Mouse (Mus musculus) embryonic facial prominence, embryonic 11.5 days (tissue): ENCODE results near the gene Prpf8. TPM values are rescaled to one million over a fixed set of nuclear protein-coding genes. Genes with fewer than 3 reads are reported as not detected.

ENCODE experiments used
- ATAC-seq: fragments of 200-750 bp; cut with Nextera tagmentation; replicated peaks from 2 replicates; pipeline ENCODE4 v1.8.0; 2017; ENCODE audit warnings: low read depth; ENCODE audit not compliant: insufficient number of reproducible peaks, low FRiP score, low TSS enrichment
- DNase-seq: peaks from one replicate; pipeline ENCODE4 v3.0.0-alpha.2; 2015; ENCODE audit warnings: low spot score
- H3K27ac ChIP-seq: fragments of 300-500 bp; sonication (generic); replicated peaks from 2 replicates; pipeline ENCODE4 v1.5.1; 2014; ENCODE audit warnings: mild to moderate bottlenecking, low read depth, low read length, control low read depth
- H3K27me3 ChIP-seq: fragments of 300-500 bp; sonication (generic); 2 replicates; pipeline ENCODE4 v1.6.1; 2014; ENCODE audit warnings: mild to moderate bottlenecking, low read length, moderate library complexity, mixed read lengths; ENCODE audit not compliant: control insufficient read depth, insufficient read depth
- H3K36me3 ChIP-seq: fragments of 300-500 bp; sonication (generic); replicated peaks from 2 replicates; pipeline ENCODE4 v1.6.1; 2014; ENCODE audit warnings: low read depth, mild to moderate bottlenecking, low read length, moderate library complexity, mixed read lengths; ENCODE audit not compliant: control insufficient read depth, insufficient read depth
- H3K4me1 ChIP-seq: fragments of 300-500 bp; sonication (generic); 2 replicates; pipeline ENCODE4 v1.6.1; 2014; ENCODE audit warnings: low read length, mixed read lengths; ENCODE audit not compliant: control insufficient read depth, insufficient read depth
- H3K4me2 ChIP-seq: fragments of 300-500 bp; sonication (generic); 2 replicates; pipeline ENCODE4 v1.6.1; 2014; ENCODE audit warnings: low read depth, mild to moderate bottlenecking, control low read depth, low read length, moderate library complexity
- H3K4me3 ChIP-seq: fragments of 300-500 bp; sonication (generic); 2 replicates; pipeline ENCODE4 v1.5.1; 2014; ENCODE audit warnings: low read depth, low read length, control low read depth
- H3K9ac ChIP-seq: fragments of 300-500 bp; sonication (generic); replicated peaks from 2 replicates; pipeline ENCODE4 v1.6.1; 2014; ENCODE audit warnings: mild to moderate bottlenecking, control low read depth, low read length
- H3K9me3 ChIP-seq: fragments of 300-500 bp; sonication (generic); replicated peaks from 2 replicates; pipeline ENCODE4 v1.6.1; 2016; ENCODE audit warnings: mild to moderate bottlenecking, low read length, inconsistent platforms, mixed read lengths; ENCODE audit not compliant: control insufficient read depth
- WGBS: fragments of 180-500 bp; shearing (Covaris S2); extraction: QIAGEN DNeasy Blood & Tissue Kit; methylation state at CpG from one replicate; pipeline ENCODE4 v1.1.7; 2014; 5-methylcytosine and 5-hydroxymethylcytosine counted together
- polyA plus RNA-seq: library from polyadenylated mRNA; unstranded; fragments of >200 nt; fragmentation: Nextera tagmentation; extraction: Ambion mirVana; gene quantifications from 2 replicates; pipeline ENCODE4 v1.2.1, GENCODE M21; 2014

Gene Prpf8
- polyA plus RNA-seq, 1 experiment from 2014 or later = 103 TPM

DNA sequence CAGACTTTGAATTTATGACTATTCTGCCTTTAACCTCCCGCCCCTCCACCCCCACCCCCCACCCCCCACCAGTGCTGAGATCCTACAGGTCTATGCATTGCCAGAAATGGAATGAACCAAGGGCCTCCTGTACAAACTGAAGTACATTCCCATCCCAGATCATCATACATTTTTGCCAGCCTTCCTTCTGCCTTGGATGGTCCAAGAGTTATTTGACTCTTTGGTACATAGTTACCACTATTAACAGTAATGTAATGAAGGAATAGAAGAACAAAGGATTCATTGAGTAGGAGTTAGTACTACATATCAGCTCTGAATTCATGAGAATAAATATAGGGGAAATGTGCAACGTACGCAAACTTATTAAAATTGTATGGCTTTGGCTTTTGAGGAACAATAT, 424 bp upstream of the Prpf8 start:
- H3K4me1 ChIP-seq = peaks cover 3% of the 10 kb centered on the region
- WGBS = 28% methylated on average over 3 of the region's 3 CpGs
- peaks cover 4% of the 10 kb centered on the region for H3K36me3 ChIP-seq
- no peak overlapping the region for H3K27ac ChIP-seq
- ATAC-seq (0 out of 2 replicates have a peak, but pooled peaks have one; percentile 16), DNase-seq (no peak)
- H3K27me3 ChIP-seq = no peaks in the 10 kb centered on the region
- H3K4me2 ChIP-seq = no peak overlapping the region
- no peak overlapping the region for H3K9ac ChIP-seq
- no peaks in the 10 kb centered on the region for H3K9me3 ChIP-seq
- H3K4me3 ChIP-seq = no peak overlapping the region

DNA sequence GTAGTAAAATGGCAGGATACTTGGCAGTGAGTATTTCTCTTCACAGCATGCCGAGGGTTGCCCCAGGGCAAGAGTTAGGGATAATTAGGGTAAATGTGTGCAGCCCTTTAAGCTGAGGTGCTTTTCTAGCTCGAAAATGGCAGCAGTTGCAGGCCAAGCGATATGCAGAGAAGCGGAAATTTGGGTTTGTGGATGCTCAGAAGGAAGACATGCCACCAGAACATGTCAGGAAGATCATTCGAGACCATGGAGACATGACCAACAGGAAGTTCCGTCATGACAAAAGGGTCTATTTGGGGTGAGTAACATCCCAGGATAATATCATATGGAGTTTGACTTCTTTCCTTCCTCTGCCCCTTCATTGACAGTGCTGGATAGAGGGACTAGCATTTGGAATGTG, 880 bp downstream of the Prpf8 start:
- H3K4me2 ChIP-seq = peak overlapping the region; percentile 82
- H3K36me3 ChIP-seq = peaks cover 7% of the 10 kb centered on the region
- ATAC-seq (no peak), DNase-seq (no peak)
- 33% methylated on average over 6 of the region's 6 CpGs for WGBS
- H3K4me3 ChIP-seq = peak overlapping the region; percentile 94
- no peaks in the 10 kb centered on the region for H3K9me3 ChIP-seq
- H3K27ac ChIP-seq = no peak overlapping the region
- H3K9ac ChIP-seq = peak overlapping the region; percentile 93
- no peaks in the 10 kb centered on the region for H3K27me3 ChIP-seq
- H3K4me1 ChIP-seq = peaks cover 3% of the 10 kb centered on the region

DNA sequence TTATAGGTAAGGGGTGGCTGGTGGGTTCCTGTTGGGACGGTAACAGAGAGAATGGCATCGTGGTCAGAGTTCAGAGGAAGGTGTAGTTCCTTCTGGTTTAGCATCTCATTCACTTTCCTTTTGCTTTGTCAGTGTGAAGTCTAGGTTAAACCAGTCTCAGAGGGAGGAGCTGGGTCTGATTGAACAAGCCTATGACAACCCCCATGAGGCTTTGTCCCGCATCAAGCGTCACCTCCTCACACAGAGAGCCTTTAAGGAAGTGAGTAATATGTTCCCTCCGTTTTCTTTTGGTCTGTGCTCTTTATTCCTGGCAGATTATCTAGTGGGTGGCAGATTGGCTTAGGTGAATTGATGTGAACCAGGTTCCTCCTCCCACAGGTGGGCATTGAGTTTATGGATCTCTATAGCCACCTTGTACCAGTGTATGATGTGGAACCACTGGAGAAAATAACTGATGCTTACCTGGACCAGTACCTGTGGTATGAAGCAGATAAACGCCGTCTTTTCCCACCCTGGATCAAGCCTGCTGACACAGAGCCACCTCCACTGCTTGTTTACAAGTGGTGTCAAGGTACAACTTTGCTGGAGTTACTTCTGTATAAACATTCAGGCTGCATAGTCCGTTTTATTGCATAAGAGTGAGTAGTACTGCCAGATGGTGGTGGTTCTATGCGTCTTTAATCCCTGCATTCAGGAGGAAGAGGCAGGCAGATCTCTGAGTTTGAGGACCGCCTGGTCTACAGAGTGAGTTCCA, 7.9 kb downstream of the Prpf8 start:
- Histone ChIP-seq H3K9ac (no peak overlapping the region), H3K4me1 (no peaks in the 10 kb centered on the region), H3K9me3 (no peaks in the 10 kb centered on the region), H3K27me3 (no peaks in the 10 kb centered on the region), H3K27ac (no peak overlapping the region), H3K36me3 (peaks cover 43% of the 10 kb centered on the region), H3K4me2 (no peak overlapping the region), H3K4me3 (no peak overlapping the region)
- DNase-seq (no peak), ATAC-seq (no peak)
- 94% methylated on average over 10 of the region's 10 CpGs for WGBS

DNA sequence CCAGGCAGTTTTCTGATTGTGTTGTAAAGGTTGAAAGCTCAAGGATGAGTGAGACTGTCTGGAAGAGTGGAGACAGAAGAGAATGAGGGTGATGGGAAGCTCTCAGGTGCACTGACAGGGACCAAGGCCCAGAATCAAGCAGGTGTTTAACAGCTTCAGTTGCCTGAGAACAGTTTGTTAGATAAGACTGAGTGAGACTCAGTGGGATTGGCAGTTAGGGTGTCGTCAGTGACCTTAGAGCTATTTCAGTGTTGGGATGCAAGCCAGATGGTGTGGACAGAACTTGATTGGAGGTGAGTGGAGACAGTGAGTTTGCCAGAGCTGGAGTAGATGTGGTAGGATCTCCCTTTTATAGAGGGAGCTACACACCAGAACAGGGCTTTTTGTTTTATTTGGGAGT, 11.5 kb downstream of the Prpf8 start:
- no peaks in the 10 kb centered on the region for H3K27me3 ChIP-seq
- WGBS = 79% methylated on average over 1 of the region's 1 CpGs
- no peak overlapping the region for H3K4me3 ChIP-seq
- DNase-seq (no peak), ATAC-seq (no peak)
- no peaks in the 10 kb centered on the region for H3K9me3 ChIP-seq
- H3K9ac ChIP-seq = no peak overlapping the region
- H3K36me3 ChIP-seq = peaks cover 51% of the 10 kb centered on the region
- no peak overlapping the region for H3K27ac ChIP-seq
- H3K4me1 ChIP-seq = no peaks in the 10 kb centered on the region
- no peak overlapping the region for H3K4me2 ChIP-seq

DNA sequence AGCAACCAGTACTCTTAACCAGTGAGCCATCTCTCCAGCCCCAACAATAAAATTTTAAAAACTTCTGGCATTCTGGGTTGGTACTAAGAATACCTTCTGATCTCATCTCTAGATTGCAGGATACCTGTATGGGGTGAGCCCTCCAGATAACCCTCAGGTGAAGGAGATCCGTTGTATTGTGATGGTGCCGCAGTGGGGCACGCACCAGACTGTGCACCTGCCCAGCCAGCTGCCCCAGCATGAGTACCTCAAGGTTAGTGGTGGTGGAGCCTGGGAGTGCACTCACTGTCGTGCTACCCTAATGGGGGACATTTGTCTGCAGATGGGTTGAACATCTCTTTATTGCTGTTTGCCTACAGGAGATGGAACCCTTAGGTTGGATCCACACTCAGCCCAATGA, 21.5 kb downstream of the Prpf8 start:
- no peak overlapping the region for H3K9ac ChIP-seq
- H3K36me3 ChIP-seq = peaks cover 23% of the 10 kb centered on the region
- H3K4me1 ChIP-seq = peaks cover 7% of the 10 kb centered on the region
- H3K9me3 ChIP-seq = no peaks in the 10 kb centered on the region
- H3K4me2 ChIP-seq = no peak overlapping the region
- H3K4me3 ChIP-seq = no peak overlapping the region
- H3K27ac ChIP-seq = no peak overlapping the region
- WGBS = 93% methylated on average over 4 of the region's 4 CpGs
- no peak for ATAC-seq
- DNase-seq = no peak
- H3K27me3 ChIP-seq = no peaks in the 10 kb centered on the region

DNA sequence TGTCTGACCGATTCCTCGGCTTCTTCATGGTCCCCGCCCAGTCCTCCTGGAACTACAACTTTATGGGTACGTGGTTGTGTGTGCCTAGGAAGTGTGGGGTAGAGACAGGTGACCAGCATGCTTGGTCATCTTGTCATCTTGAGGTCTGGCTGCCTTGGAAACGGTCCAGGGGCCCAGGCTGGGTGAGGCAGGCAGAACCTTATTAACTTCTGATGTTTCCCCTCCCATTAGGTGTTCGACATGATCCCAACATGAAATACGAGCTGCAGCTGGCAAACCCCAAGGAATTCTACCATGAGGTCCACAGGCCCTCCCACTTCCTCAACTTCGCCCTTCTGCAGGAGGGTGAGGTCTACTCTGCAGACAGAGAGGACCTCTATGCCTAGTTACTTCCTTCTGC, 22.3 kb downstream of the Prpf8 start:
- H3K9me3 ChIP-seq = no peaks in the 10 kb centered on the region
- H3K36me3 ChIP-seq = peaks cover 19% of the 10 kb centered on the region
- peaks cover 7% of the 10 kb centered on the region for H3K4me1 ChIP-seq
- ATAC-seq (no peak), DNase-seq (no peak)
- H3K9ac ChIP-seq = no peak overlapping the region
- no peaks in the 10 kb centered on the region for H3K27me3 ChIP-seq
- 69% methylated on average over 8 of the region's 8 CpGs for WGBS
- H3K4me2 ChIP-seq = no peak overlapping the region
- no peak overlapping the region for H3K27ac ChIP-seq
- no peak overlapping the region for H3K4me3 ChIP-seq

- peak within 1 kb of the TSS; percentile 61 for H3K9ac ChIP-seq
- peak within 1 kb of the TSS; percentile 44 for H3K4me3 ChIP-seq
- DNase-seq = peak; percentile 59
- H3K36me3 ChIP-seq = peaks cover 14% of the 10 kb centered on the region
- peak within 1 kb of the TSS; percentile 28; the same call in 1 of the 2 replicates for H3K27ac ChIP-seq
- no peaks in the 10 kb centered on the region for H3K27me3 ChIP-seq
- H3K9me3 ChIP-seq = no peaks in the 10 kb centered on the region
- ATAC-seq = peak; percentile 78
- peak within 1 kb of the TSS; percentile 95 for H3K4me2 ChIP-seq
- peaks cover 7% of the 10 kb centered on the region for H3K4me1 ChIP-seq
- 4% methylated on average over 43 of the region's 43 CpGs for WGBS
Observed at GRCm38 (mm10) chr11:75509741-75510626, 23.4 kb downstream of the Prpf8 start, which contains the start of gene Rilp. Rilp (plus strand) TSS chr11:75510094.

DNA sequence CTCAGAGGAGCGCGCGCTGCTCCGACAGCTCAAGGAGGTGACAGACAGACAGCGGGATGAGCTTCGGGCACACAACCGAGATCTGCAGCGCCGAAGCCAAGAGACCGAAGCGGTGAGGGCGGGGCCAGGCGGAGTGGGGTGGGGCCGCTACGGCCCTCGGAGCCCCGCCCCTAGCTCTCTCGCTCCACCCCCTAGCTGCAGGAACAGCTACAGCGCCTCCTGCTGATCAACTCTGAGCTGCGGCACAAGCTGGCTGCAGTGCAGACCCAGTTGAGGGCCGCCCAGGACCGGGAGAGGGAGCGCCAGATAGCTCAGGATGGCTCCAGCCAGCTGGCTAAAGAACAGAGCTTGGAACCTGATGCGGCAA, 24.0 kb downstream of the Prpf8 start:
- H3K4me1 ChIP-seq = peaks cover 7% of the 10 kb centered on the region
- peak overlapping the region; percentile 61 for H3K9ac ChIP-seq
- H3K27me3 ChIP-seq = no peaks in the 10 kb centered on the region
- H3K9me3 ChIP-seq = no peaks in the 10 kb centered on the region
- DNase-seq = peak; percentile 95
- peak overlapping the region; percentile 95 for H3K4me2 ChIP-seq
- H3K4me3 ChIP-seq = peak overlapping the region; percentile 44
- under 1% methylated on average over 24 of the region's 24 CpGs for WGBS
- peaks cover 13% of the 10 kb centered on the region for H3K36me3 ChIP-seq
- ATAC-seq = peak; percentile 83
- H3K27ac ChIP-seq = peak overlapping the region; percentile 28; the same call in 1 of the 2 replicates
